Mouse (Mus musculus) ES-Bruce4 (cell line): Measurements from ENCODE around the gene Sgo2b.

Experiments used
- CTCF ChIP-seq: IDR thresholded peaks from one replicate; pipeline ENCODE4 v1.8.1; 2011; ENCODE audit warnings: low read depth, low read length
- EP300 ChIP-seq: IDR thresholded peaks from 2 replicates; pipeline ENCODE4 v1.6.1; 2011; ENCODE audit warnings: low read depth, low read length; ENCODE audit not compliant: insufficient read depth
- POLR2A ChIP-seq: IDR thresholded peaks from one replicate; pipeline ENCODE4 v1.8.1; 2011; ENCODE audit warnings: low read length; ENCODE audit not compliant: insufficient read depth

DNA sequence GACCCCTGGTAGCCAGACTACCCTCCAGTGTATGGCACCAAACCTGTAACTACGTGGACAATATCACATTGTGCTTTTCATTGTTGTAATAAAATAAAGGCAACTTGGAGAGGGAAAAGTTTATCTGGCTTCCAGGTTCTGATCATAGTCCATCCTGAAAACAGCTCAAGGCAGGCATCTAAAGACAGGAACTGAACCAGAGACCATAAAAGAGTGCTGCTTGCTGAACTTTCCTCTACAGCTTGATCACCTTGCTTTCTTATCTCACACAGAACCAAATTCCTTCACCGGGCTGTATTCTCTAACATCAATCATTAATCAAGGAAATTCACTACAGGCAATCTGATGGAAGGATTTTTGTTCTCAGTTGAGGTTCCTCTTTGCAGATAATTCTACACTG lies 57.0 kb downstream of the Sgo2b start:
- TF ChIP-seq EP300 (no peak), POLR2A (no peak), CTCF (no peak)
